Mouse (Mus musculus) ES-Bruce4 (cell line): ENCODE results near the gene Ccsap.

ENCODE experiments used
- CTCF ChIP-seq: IDR thresholded peaks from one replicate; pipeline ENCODE4 v1.8.1; 2011; ENCODE audit warnings: low read depth, low read length
- EP300 ChIP-seq: IDR thresholded peaks from 2 replicates; pipeline ENCODE4 v1.6.1; 2011; ENCODE audit warnings: low read depth, low read length; ENCODE audit not compliant: insufficient read depth
- POLR2A ChIP-seq: IDR thresholded peaks from one replicate; pipeline ENCODE4 v1.8.1; 2011; ENCODE audit warnings: low read length; ENCODE audit not compliant: insufficient read depth

GRCm38 (mm10) chr8:123845114-123845513, 14.9 kb downstream of the Ccsap start:
- no peak for TF ChIP-seq POLR2A
- no peak for TF ChIP-seq CTCF
- no peak for TF ChIP-seq EP300
